Mouse (Mus musculus): ENCODE data around the gene Ltf. TPM values are rescaled to one million over a fixed set of nuclear protein-coding genes. Genes with fewer than 3 reads are reported as not detected.

The Ltf gene
- 14.5 TPM for polyA plus RNA-seq (2014; fragmentation: Illumina TruSeq; extraction: RNeasy Lipid Tissue Mini Kit (QIAGEN cat#74804))

DNA sequence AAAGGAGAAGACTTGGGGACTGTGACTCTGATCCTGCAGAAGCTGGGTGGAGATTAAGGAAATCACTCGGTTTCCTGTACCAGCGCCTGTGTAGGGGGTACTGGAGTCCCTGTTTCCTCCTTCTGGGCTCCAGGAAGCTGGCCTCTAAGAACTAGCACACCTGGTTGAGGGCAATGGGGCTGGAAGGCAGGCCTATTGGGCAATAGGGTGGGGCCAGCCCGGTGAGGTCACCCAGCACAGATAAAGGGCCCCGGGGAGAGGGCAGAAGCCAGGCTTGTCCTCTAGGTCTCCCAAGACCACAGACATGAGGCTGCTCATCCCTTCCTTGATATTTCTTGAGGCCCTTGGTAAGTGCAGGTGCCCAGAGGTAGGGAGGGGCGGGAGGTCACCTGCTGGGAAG, at the start of gene Ltf:
TSS of gene Ltf (plus strand) at position 250 of the 400 bp plus-strand sequence.

GRCm38 (mm10) chr9:110990204-110990603, 28.9 kb upstream of the Ltf start, which contains the start of gene Rtp3:
Gene Rtp3 (minus strand): TSS chr9:110990583.

DNA sequence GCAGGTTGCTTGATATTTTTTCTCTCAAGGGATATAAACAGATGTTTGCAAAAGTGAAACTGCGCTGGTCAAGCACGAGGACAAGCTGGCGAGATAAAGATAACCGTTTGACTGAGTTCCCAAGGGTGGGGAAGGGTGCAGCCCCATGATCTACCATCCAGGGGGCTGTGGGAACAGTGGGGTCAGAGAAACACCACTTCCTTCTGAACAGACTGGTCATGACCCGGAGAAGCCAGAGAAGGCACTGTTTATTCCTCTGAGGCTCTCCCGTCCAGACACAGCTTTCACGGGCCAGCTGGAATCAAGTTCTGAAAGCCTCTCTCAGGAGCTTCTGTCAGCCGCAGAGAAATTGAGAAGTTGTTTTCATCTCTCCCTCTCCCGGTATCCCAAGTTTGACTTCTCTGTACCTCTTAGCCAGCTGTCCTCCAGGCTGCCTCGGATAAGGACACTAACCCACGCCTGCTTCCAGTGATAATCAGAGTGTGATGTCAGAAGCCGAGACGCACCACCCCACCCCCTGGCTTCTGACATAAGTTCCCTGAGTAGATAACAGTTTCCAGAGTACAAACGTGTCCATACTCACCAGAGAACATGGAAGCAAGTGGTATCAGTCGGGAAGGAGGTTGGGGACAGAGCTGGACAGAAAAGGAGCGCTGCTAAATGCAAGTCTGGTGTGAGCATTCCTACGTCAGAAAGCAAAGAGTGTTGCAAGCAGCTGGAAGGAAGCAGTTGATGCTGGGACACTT, 37.9 kb downstream of the Ltf start, which contains the start of gene Ccrl2:
TSS of gene Ccrl2 (minus strand) at position 722 of the 746 bp plus-strand sequence.

Other genes with a start within 250 kb of the Ltf start
- not detected for gene Prss42, start 221.1 kb upstream of the Ltf start, polyA plus RNA-seq (2014; fragmentation: Illumina TruSeq; extraction: RNeasy Lipid Tissue Mini Kit (QIAGEN cat#74804))
- gene Prss44, start 205.3 kb upstream of the Ltf start, polyA plus RNA-seq (2014; fragmentation: Illumina TruSeq; extraction: RNeasy Lipid Tissue Mini Kit (QIAGEN cat#74804)), result not detected
- gene Prss43, start 192.6 kb upstream of the Ltf start, polyA plus RNA-seq (2014; fragmentation: Illumina TruSeq; extraction: RNeasy Lipid Tissue Mini Kit (QIAGEN cat#74804)), result not detected
- gene Prss45, start 184.7 kb upstream of the Ltf start, polyA plus RNA-seq (2014; fragmentation: Illumina TruSeq; extraction: RNeasy Lipid Tissue Mini Kit (QIAGEN cat#74804)), result not detected
- not detected for gene Prss46, start 174.8 kb upstream of the Ltf start, polyA plus RNA-seq (2014; fragmentation: Illumina TruSeq; extraction: RNeasy Lipid Tissue Mini Kit (QIAGEN cat#74804))
- not detected for gene Prss50, start 161.3 kb upstream of the Ltf start, polyA plus RNA-seq (2014; fragmentation: Illumina TruSeq; extraction: RNeasy Lipid Tissue Mini Kit (QIAGEN cat#74804))
- gene Als2cl, start 139.4 kb upstream of the Ltf start, polyA plus RNA-seq (2014; fragmentation: Illumina TruSeq; extraction: RNeasy Lipid Tissue Mini Kit (QIAGEN cat#74804)), result 1.5 TPM
- 2.9 TPM for gene Tmie, start 139.2 kb upstream of the Ltf start, polyA plus RNA-seq (2014; fragmentation: Illumina TruSeq; extraction: RNeasy Lipid Tissue Mini Kit (QIAGEN cat#74804))
- not detected for gene Fam240a, start 102.4 kb upstream of the Ltf start, polyA plus RNA-seq (2014; fragmentation: Illumina TruSeq; extraction: RNeasy Lipid Tissue Mini Kit (QIAGEN cat#74804))
- 8.8 TPM for gene Tdgf1, start 73.1 kb upstream of the Ltf start, polyA plus RNA-seq (2014; fragmentation: Illumina TruSeq; extraction: RNeasy Lipid Tissue Mini Kit (QIAGEN cat#74804))
- 47.9 TPM for gene Lrrc2, start 67.7 kb upstream of the Ltf start, polyA plus RNA-seq (2014; fragmentation: Illumina TruSeq; extraction: RNeasy Lipid Tissue Mini Kit (QIAGEN cat#74804))
- 0.23 TPM for gene Rtp3, start 28.7 kb upstream of the Ltf start, polyA plus RNA-seq (2014; fragmentation: Illumina TruSeq; extraction: RNeasy Lipid Tissue Mini Kit (QIAGEN cat#74804))
- 3.1 TPM for gene Ccrl2, start 38.2 kb downstream of the Ltf start, polyA plus RNA-seq (2014; fragmentation: Illumina TruSeq; extraction: RNeasy Lipid Tissue Mini Kit (QIAGEN cat#74804))
- 49.2 TPM for gene Lrrfip2, start 98.3 kb downstream of the Ltf start, polyA plus RNA-seq (2014; fragmentation: Illumina TruSeq; extraction: RNeasy Lipid Tissue Mini Kit (QIAGEN cat#74804))